Mouse (Mus musculus) 3134 (cell line): ENCODE measurements at regions not wholly inside any gene's neighbourhood (a gene's known extent, or its start where the extent isn't known, plus 50 kb on each side); places are given as distances from the start of the nearest gene placed in this dataset.

Experiments used
- DNase-seq: peaks from one replicate; pipeline ENCODE4 v3.0.0-alpha.2; 2011; ENCODE audit warnings: low spot score; ENCODE audit not compliant: insufficient read length; ENCODE audit errors: extremely low read depth

- DNase-seq = no peak
Observed at GRCm38 (mm10) chr1:143464863-143465262, 175.6 kb upstream of the B3galt2 start.

DNA sequence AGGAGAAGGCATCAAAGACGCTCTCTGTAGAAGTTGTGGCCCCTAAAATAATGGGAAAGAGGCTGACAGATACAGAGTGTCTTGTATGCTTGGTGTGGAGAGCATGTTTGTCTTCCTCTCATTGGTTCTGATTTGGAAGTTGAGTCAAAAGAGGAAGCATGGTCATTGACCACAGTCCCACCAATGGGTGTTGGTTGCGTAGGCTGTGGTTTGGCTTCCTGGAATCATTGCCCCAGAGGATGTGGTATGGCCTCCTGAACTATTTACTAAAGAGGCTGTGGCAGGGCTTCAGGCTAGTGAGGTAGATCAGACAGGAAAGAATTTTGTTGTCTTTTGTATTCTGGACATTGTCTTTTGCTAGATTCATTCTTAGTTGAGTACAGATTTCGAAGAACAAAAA lies 174.4 kb upstream of the B3galt2 start:
- DNase-seq = peak; percentile 9

- peak; percentile 35 for DNase-seq
Observed at GRCm38 (mm10) chr1:143475329-143475728, 165.1 kb upstream of the B3galt2 start.

- DNase-seq = no peak
Observed at GRCm38 (mm10) chr1:143483345-143483744, 157.1 kb upstream of the B3galt2 start.

DNA sequence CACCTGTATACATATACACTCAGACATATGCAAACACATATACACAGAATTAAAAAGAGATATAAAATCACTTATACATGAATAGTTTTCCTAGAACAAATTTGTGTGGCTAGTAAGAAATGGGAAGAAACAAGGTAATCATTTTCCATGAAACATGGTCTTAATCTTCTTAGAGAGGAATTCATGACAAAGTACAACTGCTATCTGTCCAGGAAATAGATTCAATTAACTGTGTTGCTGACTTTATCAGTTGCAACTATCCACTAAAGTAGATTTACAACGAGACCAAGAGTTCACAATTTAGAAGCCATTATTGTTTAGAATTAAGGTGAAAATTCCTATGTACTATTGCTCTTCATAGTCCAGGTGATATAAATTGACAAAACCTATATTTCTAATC lies 155.5 kb upstream of the B3galt2 start:
- DNase-seq = no peak

DNA sequence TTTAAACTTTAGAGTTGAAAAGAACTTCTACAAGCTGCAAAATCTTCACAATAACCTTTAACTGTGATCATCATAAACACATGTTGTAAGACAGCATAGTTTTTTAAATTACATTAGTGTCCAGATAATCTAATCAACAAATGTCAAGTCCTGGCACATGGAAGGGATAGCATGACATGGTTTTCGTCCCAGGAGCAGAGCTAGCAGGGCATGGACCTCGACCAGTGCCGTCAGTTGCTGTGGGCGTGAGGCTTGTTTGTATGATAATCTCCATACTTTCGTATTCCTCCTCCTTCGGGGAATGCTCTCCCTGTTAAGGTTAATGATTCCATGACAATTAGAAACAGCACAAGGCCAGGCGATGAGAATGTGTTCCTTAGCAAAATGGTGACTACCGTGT lies 143.4 kb upstream of the B3galt2 start:
- no peak for DNase-seq

DNA sequence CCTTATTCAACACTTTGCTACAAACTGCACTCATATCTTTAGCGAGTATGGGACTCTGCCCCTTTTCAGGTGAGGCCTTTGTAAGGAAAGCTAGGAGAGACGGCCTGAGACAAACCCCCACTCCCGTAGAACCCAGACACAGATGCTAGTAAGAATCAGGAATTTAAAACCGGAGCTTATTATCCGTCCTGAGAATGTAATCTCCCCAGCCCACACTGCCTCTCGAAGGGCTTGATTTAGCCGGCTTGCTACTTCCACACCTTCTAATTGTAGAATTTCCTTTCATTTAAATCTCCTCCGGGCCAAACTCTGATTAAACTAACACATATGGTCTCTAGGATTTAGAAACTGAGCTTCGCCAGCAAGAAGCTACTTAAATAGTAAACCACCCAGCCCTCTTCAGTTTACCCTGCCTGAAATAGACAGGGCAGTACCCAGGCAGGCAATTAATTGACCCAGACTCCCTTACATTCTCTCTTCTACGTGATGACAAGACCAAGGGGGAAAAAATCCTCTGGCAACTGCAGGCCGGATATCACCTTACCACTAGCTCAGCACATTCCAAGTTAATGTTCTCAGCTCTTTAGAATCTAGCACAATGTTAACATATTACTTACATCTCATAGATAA lies 136.9 kb upstream of the B3galt2 start:
- DNase-seq = no peak

DNA sequence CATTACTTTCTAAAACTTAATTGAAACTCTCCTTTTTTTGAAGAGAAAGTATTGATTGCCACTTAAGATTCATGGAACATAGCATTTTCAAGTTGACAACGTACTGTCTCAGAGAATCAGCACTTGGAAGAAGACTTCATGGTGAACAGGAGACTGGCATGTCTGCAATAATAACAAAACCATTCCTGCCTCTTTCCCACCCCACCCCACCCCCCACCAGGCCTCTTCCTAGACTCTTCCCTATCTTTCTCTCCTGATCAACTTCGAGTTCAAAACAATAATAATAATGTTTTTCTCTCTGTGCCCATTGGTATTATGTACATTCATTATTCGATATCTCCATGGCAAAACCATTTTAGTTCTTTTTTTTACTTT lies 136.4 kb upstream of the B3galt2 start:
- DNase-seq = no peak

GRCm38 (mm10) chr1:143505318-143505717 lies 135.1 kb upstream of the B3galt2 start:
- DNase-seq = no peak

DNA sequence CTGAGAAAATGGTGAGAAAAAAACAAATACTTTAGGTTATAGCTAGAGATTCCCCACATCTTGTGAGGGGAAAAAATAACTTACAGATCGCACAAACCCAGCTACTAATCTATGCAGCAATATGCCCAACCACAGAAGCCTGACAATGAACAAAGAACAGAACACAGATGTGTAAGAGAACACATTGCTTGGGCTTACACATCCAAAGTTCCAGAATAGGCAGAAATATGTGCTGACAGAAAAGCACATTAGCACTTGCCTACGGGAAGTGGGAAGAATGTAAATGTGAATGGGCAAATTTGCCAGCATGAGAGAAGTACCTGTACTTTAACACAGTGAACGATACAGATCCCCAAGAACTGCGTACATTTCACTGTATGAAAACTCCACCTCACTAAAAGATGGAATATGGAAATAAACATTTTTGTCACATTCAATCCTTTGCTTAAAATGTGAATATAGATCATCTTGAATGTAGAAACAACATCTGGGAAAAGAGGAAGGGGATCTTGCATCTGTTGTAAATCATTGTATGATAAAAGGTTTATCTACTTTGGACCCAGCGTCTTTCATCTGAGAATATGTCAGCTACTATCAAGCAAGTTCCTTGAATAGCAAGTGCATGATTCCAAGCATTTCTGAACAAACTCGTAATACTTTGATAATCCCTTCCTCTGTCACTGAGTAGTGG lies 116.5 kb upstream of the B3galt2 start:
- DNase-seq = no peak

DNA sequence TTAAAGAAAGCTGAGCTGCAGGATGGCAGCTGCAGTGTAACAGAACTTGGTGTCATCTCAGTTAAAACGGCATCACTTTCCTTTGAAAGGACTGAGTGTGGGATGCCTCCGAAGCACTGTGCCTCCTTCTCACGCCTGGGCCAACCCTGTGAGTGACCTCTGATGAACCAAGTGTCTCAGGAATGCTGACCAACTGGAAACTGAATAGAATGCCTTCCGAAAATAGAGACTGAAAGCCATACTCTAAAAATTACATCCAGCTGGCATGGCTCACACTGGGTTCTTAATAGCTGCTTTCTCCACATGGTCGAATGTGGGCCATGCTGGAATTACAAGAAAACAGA lies 116.0 kb upstream of the B3galt2 start:
- no peak for DNase-seq

GRCm38 (mm10) chr1:143540223-143540622 lies 100.2 kb upstream of the B3galt2 start:
- DNase-seq = no peak

- no peak for DNase-seq
Observed at GRCm38 (mm10) chr1:143540701-143541100, 99.8 kb upstream of the B3galt2 start.
